Mouse (Mus musculus) small intestine, adult 2 months (tissue): ENCODE measurements around the gene Apobec3. TPM values are rescaled to one million over a fixed set of nuclear protein-coding genes. Genes with fewer than 3 reads are reported as not detected.

ENCODE experiments used
- H3K27ac ChIP-seq: fragments of 200-500 bp; 2 replicates; pipeline ENCODE4 v1.5.1; 2012; ENCODE audit warnings: low read depth, low read length, control low read depth, inconsistent platforms; ENCODE audit not compliant: insufficient read depth
- H3K27me3 ChIP-seq: fragments of 200-500 bp; 2 replicates; pipeline ENCODE4 v1.6.1; 2012; ENCODE audit warnings: mild to moderate bottlenecking, moderate library complexity, low read length, inconsistent platforms; ENCODE audit not compliant: control insufficient read depth, insufficient read depth
- H3K36me3 ChIP-seq: fragments of 200-500 bp; 2 replicates; pipeline ENCODE4 v1.6.1; 2012; ENCODE audit warnings: mild to moderate bottlenecking, low read length, control low read depth, inconsistent platforms; ENCODE audit not compliant: control insufficient read depth, insufficient read depth
- H3K4me1 ChIP-seq: fragments of 200-500 bp; 2 replicates; pipeline ENCODE4 v1.6.1; 2012; ENCODE audit warnings: low read length, inconsistent platforms, mixed read lengths; ENCODE audit not compliant: control insufficient read depth, insufficient read depth, insufficient read length
- H3K4me3 ChIP-seq: fragments of 200-500 bp; 2 replicates; pipeline ENCODE4 v1.5.1; 2012; ENCODE audit warnings: low read depth, mild to moderate bottlenecking, control low read depth, inconsistent platforms, low read length, moderate library complexity
- CTCF ChIP-seq: fragments of 200-500 bp; IDR thresholded peaks from 2 replicates; pipeline ENCODE4 v1.5.1; 2012; ENCODE audit warnings: low read depth, mild to moderate bottlenecking, control low read depth, inconsistent platforms, low read length, moderate library complexity, mixed read lengths; ENCODE audit not compliant: insufficient replicate concordance, insufficient read length; ENCODE audit errors: extremely low read depth
- POLR2A ChIP-seq: fragments of 200-500 bp; IDR thresholded peaks from 2 replicates; pipeline ENCODE4 v1.6.1; 2012; ENCODE audit warnings: low read depth, mild to moderate bottlenecking, control low read depth, inconsistent platforms, low read length, moderate library complexity
- WGBS: fragments of 180-500 bp; shearing (Covaris S2); methylation state at CpG from one replicate; pipeline ENCODE4 v1.1.7; 2018; 5-methylcytosine and 5-hydroxymethylcytosine counted together
- polyA plus RNA-seq: library from polyadenylated mRNA; depleted of rRNA; stranded (reverse); fragments of >200 nt; gene quantifications from 2 replicates; pipeline ENCODE4 v1.2.3, GENCODE M21; 2012; rRNA removed

Gene Apobec3
- 9.3 and 21.1 TPM in 2 replicates for polyA plus RNA-seq

GRCm38 (mm10) chr15:79891436-79892212, at the start of gene Apobec3:
Apobec3 (plus strand) TSS chr15:79891659.
- no peak for TF ChIP-seq POLR2A
- peak; percentile 86; the same call in 1 of the 2 replicates for TF ChIP-seq CTCF
- Histone ChIP-seq H3K4me1 (peaks cover 13% of the 10 kb centered on the region; the same call in 1 of the 2 replicates), H3K27ac (peak within 1 kb of the TSS; percentile 85), H3K4me3 (peak within 1 kb of the TSS; percentile 66), H3K27me3 (no peaks in the 10 kb centered on the region), H3K36me3 (peaks cover 5% of the 10 kb centered on the region; the same call in 1 of the 2 replicates)
- WGBS = under 1% methylated on average over 20 of the region's 20 CpGs

GRCm38 (mm10) chr15:79842985-79843384, 48.5 kb upstream of the Apobec3 start:
- Histone ChIP-seq H3K4me3 (no peak overlapping the region), H3K4me1 (no peaks in the 10 kb centered on the region), H3K36me3 (no peaks in the 10 kb centered on the region), H3K27ac (no peak overlapping the region), H3K27me3 (no peaks in the 10 kb centered on the region)
- TF ChIP-seq POLR2A (no peak), CTCF (no peak)
- 81% methylated on average over 3 of the region's 3 CpGs for WGBS

- Histone ChIP-seq H3K4me3 (no peak overlapping the region), H3K27me3 (no peaks in the 10 kb centered on the region), H3K36me3 (no peaks in the 10 kb centered on the region), H3K27ac (no peak overlapping the region), H3K4me1 (no peaks in the 10 kb centered on the region)
- WGBS = 65% methylated on average over 4 of the region's 4 CpGs
- TF ChIP-seq CTCF (no peak), POLR2A (no peak)
Observed at GRCm38 (mm10) chr15:79845986-79846385, 45.5 kb upstream of the Apobec3 start.

- no peak for TF ChIP-seq CTCF
- no peak for TF ChIP-seq POLR2A
- 42% methylated on average over 5 of the region's 5 CpGs for WGBS
- no peak overlapping the region for H3K4me3 ChIP-seq
- no peaks in the 10 kb centered on the region for H3K27me3 ChIP-seq
- H3K36me3 ChIP-seq = no peaks in the 10 kb centered on the region
- peaks cover 4% of the 10 kb centered on the region; the same call in 1 of the 2 replicates for H3K4me1 ChIP-seq
- no peak overlapping the region for H3K27ac ChIP-seq
Observed at GRCm38 (mm10) chr15:79847100-79847499, 44.4 kb upstream of the Apobec3 start.

- Histone ChIP-seq H3K27ac (no peak overlapping the region), H3K4me3 (no peak overlapping the region), H3K36me3 (no peaks in the 10 kb centered on the region), H3K27me3 (no peaks in the 10 kb centered on the region), H3K4me1 (peaks cover 4% of the 10 kb centered on the region; the same call in 1 of the 2 replicates)
- TF ChIP-seq CTCF (no peak), POLR2A (no peak)
- WGBS = 77% methylated on average over 2 of the region's 2 CpGs
Observed at GRCm38 (mm10) chr15:79850143-79850542, 41.3 kb upstream of the Apobec3 start.

- H3K27me3 ChIP-seq = no peaks in the 10 kb centered on the region
- H3K27ac ChIP-seq = no peak overlapping the region
- 68% methylated on average over 5 of the region's 5 CpGs for WGBS
- H3K36me3 ChIP-seq = no peaks in the 10 kb centered on the region
- H3K4me3 ChIP-seq = no peak overlapping the region
- no peak for TF ChIP-seq POLR2A
- TF ChIP-seq CTCF = no peak
- no peaks in the 10 kb centered on the region for H3K4me1 ChIP-seq
Observed at GRCm38 (mm10) chr15:79858979-79859378, 32.5 kb upstream of the Apobec3 start.

GRCm38 (mm10) chr15:79859821-79860220, 31.6 kb upstream of the Apobec3 start:
- no peak overlapping the region for H3K4me3 ChIP-seq
- TF ChIP-seq POLR2A (no peak), CTCF (no peak)
- no peak overlapping the region for H3K27ac ChIP-seq
- 92% methylated on average over 9 of the region's 9 CpGs for WGBS
- H3K27me3 ChIP-seq = no peaks in the 10 kb centered on the region
- no peaks in the 10 kb centered on the region for H3K4me1 ChIP-seq
- H3K36me3 ChIP-seq = no peaks in the 10 kb centered on the region

- Histone ChIP-seq H3K36me3 (no peaks in the 10 kb centered on the region), H3K27ac (no peak overlapping the region), H3K27me3 (no peaks in the 10 kb centered on the region), H3K4me3 (no peak overlapping the region), H3K4me1 (no peaks in the 10 kb centered on the region)
- WGBS = 89% methylated on average over 3 of the region's 3 CpGs
- TF ChIP-seq CTCF = no peak
- no peak for TF ChIP-seq POLR2A
Observed at GRCm38 (mm10) chr15:79867260-79868002, 24.0 kb upstream of the Apobec3 start.
